Mouse (Mus musculus): ENCODE data around the gene Procr. TPM values are rescaled to one million over a fixed set of nuclear protein-coding genes. Genes with fewer than 3 reads are reported as not detected.
"Not testable (repeated sequence)": the region's sequence is repeated elsewhere in the genome, so short reads cannot be mapped to it uniquely, and the experiment has no call there.

The Procr gene
- polyA plus RNA-seq, 1 experiment from 2014 or later, result 1.7 TPM

DNA sequence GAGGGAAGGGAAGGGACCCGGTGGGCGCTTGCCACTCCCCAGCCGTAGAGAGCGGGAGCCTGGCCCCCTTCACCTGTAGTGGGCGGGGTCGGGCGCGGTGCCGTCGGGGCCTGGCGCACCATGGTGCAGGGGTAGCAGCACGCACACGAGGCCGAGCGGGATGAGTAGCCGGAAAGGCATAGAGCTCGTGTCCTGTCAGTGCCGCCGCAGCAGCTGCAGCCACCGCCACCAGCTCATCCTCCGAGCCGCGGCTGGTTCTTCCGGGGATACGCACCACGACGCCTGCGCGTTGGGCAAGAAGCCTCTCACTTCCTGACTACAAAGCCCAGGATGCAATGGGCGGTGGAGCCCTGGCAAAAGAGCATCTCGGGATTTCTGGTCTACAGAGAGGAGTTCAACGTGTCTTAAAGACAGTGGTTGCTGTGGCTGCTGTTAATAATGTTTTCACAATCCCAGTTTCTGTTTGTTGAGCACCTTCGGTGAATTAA is 21.7 kb upstream of the Procr start, which contains the start of gene Edem2:
Gene Edem2, minus strand, starts transcription at position 318 of the 488 bp plus-strand sequence.
- Histone ChIP-seq H3K36me3 (peaks cover 14% of the 10 kb centered on the region; the same call in 1 of the 2 replicates), H3K27me3 (ENCODE audit: insufficient read depth, poor library complexity, severe bottlenecking) (no peaks in the 10 kb centered on the region), H3K4me3 (peak within 1 kb of the TSS; percentile 96), H3K4me1 (replicated peaks) (peaks cover 13% of the 10 kb centered on the region), H3K9me3 (no peaks in the 10 kb centered on the region), H3K27ac (peak within 1 kb of the TSS; percentile 85)
- under 1% methylated on average over 33 of the region's 33 CpGs for WGBS
- peak; percentile 89 for DNase-seq (ENCODE audit: low spot score)

DNA sequence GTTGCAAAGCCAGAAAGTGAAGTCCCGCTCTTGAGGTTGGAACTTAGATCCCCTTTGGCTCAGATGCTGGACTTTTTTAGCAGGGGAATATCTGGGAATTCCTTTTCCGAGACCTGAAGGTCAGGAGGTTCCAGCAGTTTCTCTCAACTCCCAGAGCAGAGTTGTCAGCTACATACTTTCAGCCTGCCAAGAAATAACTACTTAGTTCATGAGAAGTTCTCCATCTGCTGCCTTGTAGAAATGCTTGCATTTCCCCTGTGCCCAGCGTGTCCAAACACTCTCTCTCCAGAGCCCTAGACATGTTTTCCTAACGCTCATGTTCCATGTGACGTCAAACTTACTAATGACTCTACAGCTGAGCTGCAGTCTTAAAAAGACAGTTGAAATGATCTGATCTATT is 15.8 kb upstream of the Procr start:
- Histone ChIP-seq H3K9me3 (no peaks in the 10 kb centered on the region), H3K27me3 (ENCODE audit: insufficient read depth, poor library complexity, severe bottlenecking) (no peaks in the 10 kb centered on the region), H3K4me1 (replicated peaks) (no peaks in the 10 kb centered on the region), H3K4me3 (no peak overlapping the region), H3K36me3 (no peaks in the 10 kb centered on the region), H3K27ac (no peak overlapping the region)
- no peak for DNase-seq (ENCODE audit: low spot score)
- WGBS, result 83% methylated on average over 5 of the region's 5 CpGs

DNA sequence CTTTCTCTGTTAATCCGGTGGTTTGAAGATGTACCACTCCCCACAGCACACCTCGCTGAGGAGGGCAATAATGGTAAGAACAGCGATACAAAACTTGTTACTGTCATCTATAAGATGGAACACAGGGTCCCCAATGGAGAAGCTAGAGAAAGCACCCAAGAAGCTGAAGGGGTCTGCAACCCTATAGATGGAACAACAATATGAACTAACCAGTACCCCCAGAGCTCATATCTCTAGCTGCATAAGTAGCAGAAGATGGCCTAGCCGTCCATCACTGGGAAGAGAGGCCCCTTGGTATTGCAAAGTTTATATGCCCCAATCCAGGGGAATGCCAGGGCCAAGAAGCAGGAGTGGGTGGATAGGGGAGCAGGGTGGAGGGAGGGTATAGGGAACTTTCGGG is 15.2 kb upstream of the Procr start, which contains the start of gene Gm17581:
Gene Gm17581, minus strand, starts transcription at position 101 of the 400 bp plus-strand sequence.
- not testable (repeated sequence) for H3K27ac ChIP-seq; H3K36me3 ChIP-seq; H3K27me3 ChIP-seq (ENCODE audit: insufficient read depth, poor library complexity, severe bottlenecking); H3K9me3 ChIP-seq; H3K4me3 ChIP-seq; DNase-seq (ENCODE audit: low spot score); H3K4me1 ChIP-seq (replicated peaks)
- 82% methylated on average over 5 of the region's 5 CpGs for WGBS

DNA sequence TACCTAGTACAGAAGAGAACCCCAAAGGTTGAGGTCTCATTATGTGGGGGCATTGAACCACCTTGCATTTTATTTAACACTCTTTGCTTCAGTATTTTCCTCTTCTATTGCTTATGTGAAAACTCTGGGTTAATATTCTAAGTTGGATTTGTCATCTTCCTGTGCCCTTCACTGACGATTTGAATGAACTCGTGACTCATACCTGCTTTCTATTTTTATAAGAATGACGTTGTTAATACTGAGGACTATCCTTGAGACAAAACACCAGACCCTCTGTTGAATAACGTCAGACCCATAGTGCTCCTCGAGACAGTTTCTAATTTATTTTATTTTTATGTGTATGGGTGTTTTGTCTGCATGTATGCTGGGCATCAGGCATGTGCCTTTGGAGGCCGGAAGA is 14.0 kb upstream of the Procr start:
- no peak overlapping the region for H3K27ac ChIP-seq
- no peaks in the 10 kb centered on the region for H3K9me3 ChIP-seq
- H3K4me1 ChIP-seq (replicated peaks), result no peaks in the 10 kb centered on the region
- H3K27me3 ChIP-seq (ENCODE audit: insufficient read depth, poor library complexity, severe bottlenecking), result no peaks in the 10 kb centered on the region
- no peak overlapping the region for H3K4me3 ChIP-seq
- no peak for DNase-seq (ENCODE audit: low spot score)
- H3K36me3 ChIP-seq, result no peaks in the 10 kb centered on the region
- WGBS, result 85% methylated on average over 6 of the region's 6 CpGs

DNA sequence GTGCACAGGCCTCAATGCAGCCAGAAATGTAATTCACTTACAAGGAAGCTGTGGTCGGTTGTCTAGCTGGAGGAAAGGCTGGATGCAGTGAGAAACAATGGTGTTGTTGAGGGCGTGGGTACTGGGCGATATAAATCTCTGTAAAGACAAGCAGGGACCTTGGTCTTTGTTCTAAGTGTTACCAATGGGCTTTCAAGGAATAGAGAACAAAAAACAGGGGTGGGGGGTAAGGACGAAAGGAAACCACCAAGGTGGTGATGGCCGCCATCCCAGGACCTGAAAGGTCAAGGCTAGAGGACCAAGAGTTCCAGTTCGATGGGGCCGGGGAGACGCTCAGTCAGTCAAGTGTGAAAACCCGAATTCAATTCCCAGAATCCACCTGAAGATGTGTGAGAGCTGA is 13.1 kb upstream of the Procr start:
- 73% methylated on average over 9 of the region's 9 CpGs for WGBS
- no peak for DNase-seq (ENCODE audit: low spot score)

DNA sequence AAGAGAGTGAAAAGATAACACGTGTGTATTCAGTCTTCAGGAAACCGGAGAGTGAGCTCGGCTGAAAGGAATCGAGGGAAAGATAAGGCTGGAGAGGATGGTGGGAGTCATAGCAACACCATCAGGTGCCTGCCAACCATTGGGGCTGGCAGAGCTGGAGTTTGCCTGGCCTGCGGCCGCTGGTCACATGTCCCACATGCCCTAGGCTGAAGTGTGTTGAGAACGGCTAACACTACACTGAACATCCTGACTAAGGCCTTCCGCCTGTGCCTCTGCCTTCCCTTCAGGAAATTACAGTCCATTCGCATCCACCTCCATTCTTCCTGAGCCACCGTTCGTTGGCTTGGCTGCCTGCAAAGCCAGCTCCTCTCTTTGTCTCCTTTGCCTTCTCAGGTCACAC is 8.7 kb upstream of the Procr start:
- 85% methylated on average over 11 of the region's 11 CpGs for WGBS
- Histone ChIP-seq H3K36me3 (no peaks in the 10 kb centered on the region), H3K27me3 (ENCODE audit: insufficient read depth, poor library complexity, severe bottlenecking) (no peaks in the 10 kb centered on the region), H3K4me3 (no peak overlapping the region), H3K27ac (no peak overlapping the region), H3K9me3 (no peaks in the 10 kb centered on the region), H3K4me1 (replicated peaks) (no peaks in the 10 kb centered on the region)
- no peak for DNase-seq (ENCODE audit: low spot score)

More for the DNA sequence above, 13.1 kb upstream of the Procr start:
- Histone ChIP-seq H3K27me3 (ENCODE audit: insufficient read depth, poor library complexity, severe bottlenecking) (no peaks in the 10 kb centered on the region), H3K4me1 (replicated peaks) (no peaks in the 10 kb centered on the region), H3K27ac (no peak overlapping the region), H3K4me3 (no peak overlapping the region), H3K36me3 (no peaks in the 10 kb centered on the region), H3K9me3 (no peaks in the 10 kb centered on the region)

DNA sequence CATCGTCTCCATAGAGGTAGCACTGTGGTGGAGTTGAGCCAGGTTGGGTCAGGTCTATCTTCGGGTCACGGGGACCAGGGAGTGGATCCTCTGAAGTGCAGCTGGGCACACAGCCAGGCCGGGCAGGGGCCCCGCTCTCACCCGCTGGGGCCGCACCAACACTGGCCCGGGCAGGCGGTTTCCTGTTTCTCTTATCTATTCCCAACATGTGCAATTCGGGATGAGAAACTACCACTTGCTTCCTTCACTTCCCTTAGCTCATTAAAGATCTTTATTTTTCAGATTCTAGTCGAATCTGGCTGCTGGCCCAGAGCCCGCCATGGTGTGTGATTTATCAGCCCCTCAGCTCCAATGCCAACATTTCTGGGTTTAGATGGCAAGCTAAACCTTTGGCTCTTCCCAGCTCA is 8.0 kb upstream of the Procr start:
- WGBS, result 82% methylated on average over 12 of the region's 12 CpGs
- H3K9me3 ChIP-seq, result no peaks in the 10 kb centered on the region
- no peaks in the 10 kb centered on the region for H3K4me1 ChIP-seq (replicated peaks)

DNA sequence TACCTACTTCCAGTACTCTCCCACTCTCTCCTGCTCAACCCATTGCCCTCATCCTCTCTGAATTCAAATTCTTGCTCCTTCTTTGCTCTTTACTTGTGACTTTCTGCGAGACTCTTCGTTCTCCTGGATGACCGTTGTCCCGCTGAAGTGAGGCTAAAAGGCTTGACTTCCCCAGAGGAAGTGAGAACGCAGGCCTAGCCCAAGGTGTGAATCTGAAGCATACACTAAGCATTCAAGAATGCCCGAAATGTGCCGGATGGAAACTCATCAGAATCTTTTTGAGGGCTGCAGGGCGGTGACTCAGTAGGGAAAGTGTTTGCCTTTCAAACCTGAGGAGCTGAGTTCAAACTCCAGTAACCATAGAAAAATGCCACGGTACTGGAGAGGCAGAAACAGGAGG is 7.6 kb upstream of the Procr start:
- 89% methylated on average over 9 of the region's 9 CpGs for WGBS
- Histone ChIP-seq H3K9me3 (no peaks in the 10 kb centered on the region), H3K27ac (no peak overlapping the region), H3K4me3 (no peak overlapping the region), H3K27me3 (ENCODE audit: insufficient read depth, poor library complexity, severe bottlenecking) (no peaks in the 10 kb centered on the region), H3K36me3 (no peaks in the 10 kb centered on the region), H3K4me1 (replicated peaks) (no peaks in the 10 kb centered on the region)
- DNase-seq (ENCODE audit: low spot score), result no peak

More for the DNA sequence above, 8.0 kb upstream of the Procr start:
- Histone ChIP-seq H3K4me3 (no peak overlapping the region), H3K27me3 (ENCODE audit: insufficient read depth, poor library complexity, severe bottlenecking) (no peaks in the 10 kb centered on the region), H3K27ac (no peak overlapping the region), H3K36me3 (no peaks in the 10 kb centered on the region)
- no peak for DNase-seq (ENCODE audit: low spot score)

DNA sequence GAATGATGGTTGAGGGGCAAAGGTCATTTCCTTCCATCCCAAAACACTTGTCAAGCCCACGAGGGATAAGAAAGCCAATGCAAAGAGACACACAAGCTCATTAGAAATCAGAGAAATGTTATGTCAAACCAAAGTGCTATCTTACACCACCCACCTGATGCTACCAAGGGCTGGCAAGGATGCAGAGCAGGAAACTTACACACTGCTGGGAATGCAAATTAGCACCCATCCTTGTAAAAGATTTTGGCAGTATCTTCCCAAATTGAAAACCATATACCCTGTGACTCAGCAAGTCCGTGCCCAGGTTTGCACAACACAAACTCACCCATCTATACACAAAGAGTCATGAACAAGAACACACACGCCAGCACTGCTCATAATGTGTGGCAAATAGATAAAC is 5.4 kb upstream of the Procr start:
- no peaks in the 10 kb centered on the region for H3K9me3 ChIP-seq
- no peak overlapping the region for H3K4me3 ChIP-seq
- no peaks in the 10 kb centered on the region for H3K4me1 ChIP-seq (replicated peaks)
- no peaks in the 10 kb centered on the region; the same call in 1 of the 2 replicates for H3K27me3 ChIP-seq (ENCODE audit: insufficient read depth, poor library complexity, severe bottlenecking)
- no peaks in the 10 kb centered on the region for H3K36me3 ChIP-seq
- 69% methylated on average over 3 of the region's 3 CpGs for WGBS
- H3K27ac ChIP-seq, result no peak overlapping the region
- DNase-seq (ENCODE audit: low spot score), result no peak

DNA sequence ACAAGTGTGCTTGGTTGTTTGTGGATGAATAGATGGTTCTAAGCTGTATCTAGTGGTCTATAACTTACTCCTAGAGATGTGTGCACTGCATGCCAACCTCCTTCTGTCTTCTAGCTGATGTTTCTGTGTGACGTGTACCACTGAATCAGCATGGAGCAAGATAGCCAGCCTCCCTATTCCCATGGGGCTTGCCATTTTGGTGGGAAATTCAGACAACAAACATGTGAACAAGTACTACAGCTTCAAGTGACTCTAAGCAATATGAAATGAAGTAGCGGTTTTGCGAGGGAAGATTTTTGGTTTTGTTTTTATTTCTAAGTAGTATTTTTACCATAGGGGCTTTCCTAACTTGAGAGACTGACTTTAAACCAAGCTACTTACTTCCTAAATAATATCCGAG is 1.5 kb upstream of the Procr start:
- H3K36me3 ChIP-seq, result no peaks in the 10 kb centered on the region
- no peak overlapping the region for H3K27ac ChIP-seq
- H3K27me3 ChIP-seq (ENCODE audit: insufficient read depth, poor library complexity, severe bottlenecking), result peaks cover 29% of the 10 kb centered on the region
- peaks cover 15% of the 10 kb centered on the region for H3K4me1 ChIP-seq (replicated peaks)
- 88% methylated on average over 4 of the region's 4 CpGs for WGBS
- no peaks in the 10 kb centered on the region for H3K9me3 ChIP-seq
- DNase-seq (ENCODE audit: low spot score), result no peak
- no peak overlapping the region for H3K4me3 ChIP-seq

DNA sequence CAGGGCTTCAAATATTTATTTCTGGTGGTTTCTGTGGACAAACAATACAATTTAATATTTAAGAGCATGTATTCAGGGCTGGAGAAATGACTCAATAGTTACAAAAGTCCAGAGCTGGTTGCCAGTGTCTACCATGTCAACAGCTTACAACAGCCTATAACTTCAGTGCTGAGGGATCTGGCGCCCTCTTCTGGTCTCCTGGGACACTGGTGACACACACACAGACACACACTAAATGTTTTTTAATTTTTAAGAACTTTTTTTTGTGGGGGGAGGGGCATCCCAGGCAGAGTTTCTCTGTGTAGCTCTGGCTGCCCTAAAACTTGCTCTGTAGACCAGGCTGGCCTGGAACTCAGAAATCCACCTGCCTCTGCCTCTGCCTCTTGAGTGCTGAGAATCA is 4.8 kb downstream of the Procr start:
- Histone ChIP-seq H3K4me1 (replicated peaks) (peaks cover 15% of the 10 kb centered on the region), H3K4me3 (no peak overlapping the region), H3K27me3 (ENCODE audit: insufficient read depth, poor library complexity, severe bottlenecking) (peaks cover 27% of the 10 kb centered on the region), H3K36me3 (no peaks in the 10 kb centered on the region), H3K9me3 (no peaks in the 10 kb centered on the region), H3K27ac (no peak overlapping the region)
- 8% methylated on average over 1 of the region's 1 CpGs for WGBS
- peak; percentile 36 for DNase-seq (ENCODE audit: low spot score)

DNA sequence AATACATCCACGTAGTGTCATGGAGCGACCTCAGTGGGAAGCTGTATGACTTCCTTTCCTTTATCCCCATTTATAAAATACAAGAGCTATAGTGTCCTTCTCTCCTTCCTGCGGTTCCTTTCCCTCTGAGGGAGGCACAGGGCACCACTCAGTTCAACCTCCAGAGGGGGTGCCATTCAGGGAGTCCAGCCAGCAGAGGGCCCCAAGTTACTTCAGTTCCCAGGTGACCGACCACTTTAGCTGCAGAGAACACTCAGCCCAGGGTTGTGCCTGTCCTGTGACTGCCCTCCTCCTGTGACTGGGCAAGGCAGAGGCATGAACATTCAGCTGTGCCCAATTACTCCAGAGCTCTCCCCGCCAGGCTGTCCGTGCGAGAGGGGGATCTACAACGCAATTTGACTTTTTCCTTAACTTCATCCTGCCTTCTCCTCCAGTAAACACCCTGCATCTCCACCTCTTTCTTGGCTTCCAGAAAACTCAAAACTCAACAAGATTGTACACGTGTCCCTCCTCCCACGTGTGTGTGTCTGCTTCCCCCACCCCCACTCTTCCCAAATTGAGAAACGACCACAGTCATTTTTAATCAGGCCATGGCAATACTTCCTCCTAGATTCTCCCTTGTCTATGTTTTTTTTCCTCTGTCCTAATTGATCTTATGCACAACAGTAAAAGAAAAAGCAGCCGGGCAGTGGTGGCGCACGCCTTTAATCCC is 6.1 kb downstream of the Procr start:
- Histone ChIP-seq H3K4me3 (no peak overlapping the region), H3K9me3 (no peaks in the 10 kb centered on the region), H3K27me3 (ENCODE audit: insufficient read depth, poor library complexity, severe bottlenecking) (peaks cover 15% of the 10 kb centered on the region), H3K27ac (no peak overlapping the region), H3K4me1 (replicated peaks) (0 out of 2 replicates have a peak, but pooled peaks cover 6% of the 10 kb centered on the region), H3K36me3 (no peaks in the 10 kb centered on the region)
- DNase-seq (ENCODE audit: low spot score), result no peak
- 66% methylated on average over 14 of the region's 14 CpGs for WGBS

DNA sequence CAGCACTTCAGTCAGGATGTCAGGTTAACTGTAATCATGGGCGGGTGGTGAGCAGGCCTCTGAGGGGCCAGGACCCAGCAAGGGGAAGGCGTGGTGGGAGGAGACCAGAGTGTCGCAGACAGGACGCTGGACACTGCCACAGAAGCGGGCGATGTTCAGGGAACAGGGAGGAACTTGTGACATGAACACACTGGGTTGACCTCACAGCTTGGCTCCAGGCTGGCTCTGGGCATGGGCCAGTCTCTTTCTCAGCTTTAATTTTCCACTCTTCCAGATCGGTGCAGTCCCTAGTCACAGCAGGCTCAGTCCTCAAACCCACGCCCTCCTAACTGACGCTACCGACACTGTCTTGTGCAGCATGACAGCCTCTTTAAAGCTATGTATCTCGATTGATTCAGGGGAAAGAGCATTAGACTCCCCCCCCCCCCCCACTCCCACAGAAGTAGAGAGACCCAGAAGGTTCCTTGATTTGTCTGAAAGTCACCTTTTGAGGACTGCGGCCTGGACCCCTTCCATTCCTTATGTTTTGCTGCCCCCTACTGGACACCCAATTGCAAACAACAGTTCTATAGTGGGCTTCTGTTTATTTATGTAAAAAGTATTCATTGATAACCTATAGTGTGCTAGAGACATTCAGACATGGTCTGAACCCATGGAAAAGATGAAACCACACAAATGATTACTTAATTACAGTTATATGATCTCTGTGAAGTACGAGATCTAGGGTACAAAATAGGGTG is 13.9 kb downstream of the Procr start:
- 56% methylated on average over 13 of the region's 13 CpGs for WGBS

More for the DNA sequence above, 13.9 kb downstream of the Procr start:
- Histone ChIP-seq H3K36me3 (no peaks in the 10 kb centered on the region), H3K27ac (no peak overlapping the region), H3K9me3 (no peaks in the 10 kb centered on the region), H3K27me3 (ENCODE audit: insufficient read depth, poor library complexity, severe bottlenecking) (peaks cover 3% of the 10 kb centered on the region; the same call in 1 of the 2 replicates), H3K4me3 (no peak overlapping the region), H3K4me1 (replicated peaks) (no peaks in the 10 kb centered on the region)
- peak; percentile 69 for DNase-seq (ENCODE audit: low spot score)

Measured in hindbrain, embryonic 10.5 days (tissue).